Mouse (Mus musculus): ENCODE measurements around the gene Ipo4. TPM values are rescaled to one million over a fixed set of nuclear protein-coding genes. Genes with fewer than 3 reads are reported as not detected.

The Ipo4 gene
- polyA plus RNA-seq, 1 experiment = 2.2 TPM

DNA sequence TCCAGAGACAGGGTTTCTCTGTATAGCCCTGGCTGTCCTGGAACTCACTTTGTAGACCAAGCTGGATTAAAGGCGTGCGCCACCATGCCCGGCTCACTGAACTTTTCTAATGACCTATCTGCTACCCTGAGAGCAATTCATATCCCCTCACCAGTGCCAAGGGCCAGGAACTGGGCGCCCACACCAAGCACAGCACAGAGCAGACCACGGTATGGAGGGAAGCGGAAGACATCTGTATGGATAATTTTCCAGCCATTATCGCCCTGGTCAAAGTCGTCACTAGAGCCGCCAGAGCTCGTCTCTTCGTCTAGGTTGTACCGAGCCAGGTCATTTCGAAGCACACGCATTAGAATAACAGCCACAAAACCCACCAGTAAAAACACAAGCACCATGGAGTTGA, 5.1 kb upstream of the Ipo4 start:
- Histone ChIP-seq H3K4me1 (ENCODE audit: control insufficient read depth) (peaks cover 59% of the 10 kb centered on the region), H3K36me3 (ENCODE audit: control insufficient read depth) (peaks cover 72% of the 10 kb centered on the region)
- TF ChIP-seq GATA1 (IDR thresholded peaks at IDR 0.05; ENCODE audit: low read length) (no peak), TAL1 (IDR thresholded peaks at IDR 0.05; ENCODE audit: low read length) (no peak)

GRCm38 (mm10) chr14:55637795-55638194, 2.0 kb upstream of the Ipo4 start, which contains the start of gene Gm49378:
Gene Gm49378, minus strand, starts transcription at chr14:55637895.
- H3K4me1 ChIP-seq (ENCODE audit: control insufficient read depth) = peaks cover 60% of the 10 kb centered on the region
- H3K36me3 ChIP-seq (ENCODE audit: control insufficient read depth) = peaks cover 90% of the 10 kb centered on the region
- H3K27me3 ChIP-seq (ENCODE audit: control insufficient read depth) = no peaks in the 10 kb centered on the region
- H3K9me3 ChIP-seq (ENCODE audit: control insufficient read depth, low read length) = no peaks in the 10 kb centered on the region
- H3K4me3 ChIP-seq (replicated peaks) = no peak within 1 kb of the TSS
- TF ChIP-seq GATA1 (IDR thresholded peaks at IDR 0.05; ENCODE audit: low read length) = no peak

More for the DNA sequence above, 5.1 kb upstream of the Ipo4 start:
- no peaks in the 10 kb centered on the region for H3K27me3 ChIP-seq (ENCODE audit: control insufficient read depth)
- no peak overlapping the region for H3K4me3 ChIP-seq (replicated peaks)
- no peaks in the 10 kb centered on the region for H3K9me3 ChIP-seq (ENCODE audit: control insufficient read depth, low read length)

GRCm38 (mm10) chr14:55634874-55635522, 759 bp downstream of the Ipo4 start:
- H3K36me3 ChIP-seq (ENCODE audit: control insufficient read depth) = peaks cover 96% of the 10 kb centered on the region
- TF ChIP-seq TAL1 (IDR thresholded peaks at IDR 0.05; ENCODE audit: low read length) = no peak
- no peak for TF ChIP-seq GATA1 (IDR thresholded peaks at IDR 0.05; ENCODE audit: low read length)

GRCm38 (mm10) chr14:55629312-55629711, 6.4 kb downstream of the Ipo4 start:
- Histone ChIP-seq H3K9me3 (ENCODE audit: control insufficient read depth, low read length) (no peaks in the 10 kb centered on the region), H3K27me3 (ENCODE audit: control insufficient read depth) (no peaks in the 10 kb centered on the region), H3K36me3 (ENCODE audit: control insufficient read depth) (peaks cover 100% of the 10 kb centered on the region), H3K4me3 (replicated peaks) (no peak overlapping the region), H3K4me1 (ENCODE audit: control insufficient read depth) (peaks cover 29% of the 10 kb centered on the region)
- TF ChIP-seq GATA1 (IDR thresholded peaks at IDR 0.05; ENCODE audit: low read length) = no peak
- no peak for TF ChIP-seq TAL1 (IDR thresholded peaks at IDR 0.05; ENCODE audit: low read length)

More at GRCm38 (mm10) chr14:55634874-55635522, 759 bp downstream of the Ipo4 start:
- H3K9me3 ChIP-seq (ENCODE audit: control insufficient read depth, low read length) = no peaks in the 10 kb centered on the region
- H3K27me3 ChIP-seq (ENCODE audit: control insufficient read depth) = no peaks in the 10 kb centered on the region
- H3K4me3 ChIP-seq (replicated peaks) = peak overlapping the region; percentile 71
- peaks cover 38% of the 10 kb centered on the region for H3K4me1 ChIP-seq (ENCODE audit: control insufficient read depth)

GRCm38 (mm10) chr14:55628077-55628827, 7.5 kb downstream of the Ipo4 start:
- no peak for TF ChIP-seq GATA1 (IDR thresholded peaks at IDR 0.05; ENCODE audit: low read length)
- no peak for TF ChIP-seq TAL1 (IDR thresholded peaks at IDR 0.05; ENCODE audit: low read length)
- Histone ChIP-seq H3K4me3 (replicated peaks) (no peak overlapping the region), H3K27me3 (ENCODE audit: control insufficient read depth) (no peaks in the 10 kb centered on the region), H3K9me3 (ENCODE audit: control insufficient read depth, low read length) (no peaks in the 10 kb centered on the region), H3K36me3 (ENCODE audit: control insufficient read depth) (peaks cover 94% of the 10 kb centered on the region), H3K4me1 (ENCODE audit: control insufficient read depth) (peaks cover 26% of the 10 kb centered on the region)

- Histone ChIP-seq H3K9me3 (ENCODE audit: control insufficient read depth, low read length) (no peaks in the 10 kb centered on the region), H3K4me3 (replicated peaks) (peak overlapping the region; percentile 23), H3K4me1 (ENCODE audit: control insufficient read depth) (peaks cover 64% of the 10 kb centered on the region), H3K36me3 (ENCODE audit: control insufficient read depth) (peaks cover 2% of the 10 kb centered on the region), H3K27me3 (ENCODE audit: control insufficient read depth) (no peaks in the 10 kb centered on the region)
- TF ChIP-seq TAL1 (IDR thresholded peaks at IDR 0.05; ENCODE audit: low read length) = no peak
- peak; percentile 69 for TF ChIP-seq GATA1 (IDR thresholded peaks at IDR 0.05; ENCODE audit: low read length)
These were observed 17.1 kb downstream of the Ipo4 start for GRCm38 (mm10) chr14:55618486-55619195.

- peaks cover 71% of the 10 kb centered on the region for H3K4me1 ChIP-seq (ENCODE audit: control insufficient read depth)
- peak within 1 kb of the TSS; percentile 23 for H3K4me3 ChIP-seq (replicated peaks)
- H3K36me3 ChIP-seq (ENCODE audit: control insufficient read depth) = no peaks in the 10 kb centered on the region; the same call in 1 of the 2 replicates
- no peaks in the 10 kb centered on the region for H3K9me3 ChIP-seq (ENCODE audit: control insufficient read depth, low read length)
- no peaks in the 10 kb centered on the region for H3K27me3 ChIP-seq (ENCODE audit: control insufficient read depth)
- TF ChIP-seq GATA1 (IDR thresholded peaks at IDR 0.05; ENCODE audit: low read length) = no peak
- no peak for TF ChIP-seq TAL1 (IDR thresholded peaks at IDR 0.05; ENCODE audit: low read length)
These were observed 17.9 kb downstream of the Ipo4 start, which contains the start of gene Rec8 for GRCm38 (mm10) chr14:55617822-55618221. Gene Rec8, plus strand, starts transcription at chr14:55618037.

DNA sequence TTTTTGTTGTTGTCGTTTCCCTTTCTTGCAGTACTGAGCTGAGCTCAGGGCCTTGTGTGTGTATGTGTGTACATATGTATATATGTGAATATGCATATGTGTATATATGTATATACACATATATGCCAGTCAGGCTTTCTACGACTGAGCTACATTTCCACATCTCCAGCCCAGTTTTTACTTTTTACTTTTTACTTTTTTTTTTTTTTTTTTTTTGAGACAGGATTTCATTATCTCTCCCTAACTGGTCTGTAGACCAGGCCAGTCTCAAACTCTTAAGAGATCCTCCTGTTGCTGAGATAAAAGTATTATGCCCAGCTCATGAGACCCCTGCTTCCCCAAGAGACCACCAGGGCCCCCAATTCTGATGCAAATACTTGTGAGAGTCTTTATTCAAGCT, 18.9 kb downstream of the Ipo4 start:
- Histone ChIP-seq H3K9me3 (ENCODE audit: control insufficient read depth, low read length) (no peaks in the 10 kb centered on the region), H3K27me3 (ENCODE audit: control insufficient read depth) (no peaks in the 10 kb centered on the region), H3K4me1 (ENCODE audit: control insufficient read depth) (peaks cover 66% of the 10 kb centered on the region), H3K36me3 (ENCODE audit: control insufficient read depth) (no peaks in the 10 kb centered on the region), H3K4me3 (replicated peaks) (no peak overlapping the region)
- TF ChIP-seq TAL1 (IDR thresholded peaks at IDR 0.05; ENCODE audit: low read length) (no peak), GATA1 (IDR thresholded peaks at IDR 0.05; ENCODE audit: low read length) (no peak)

DNA sequence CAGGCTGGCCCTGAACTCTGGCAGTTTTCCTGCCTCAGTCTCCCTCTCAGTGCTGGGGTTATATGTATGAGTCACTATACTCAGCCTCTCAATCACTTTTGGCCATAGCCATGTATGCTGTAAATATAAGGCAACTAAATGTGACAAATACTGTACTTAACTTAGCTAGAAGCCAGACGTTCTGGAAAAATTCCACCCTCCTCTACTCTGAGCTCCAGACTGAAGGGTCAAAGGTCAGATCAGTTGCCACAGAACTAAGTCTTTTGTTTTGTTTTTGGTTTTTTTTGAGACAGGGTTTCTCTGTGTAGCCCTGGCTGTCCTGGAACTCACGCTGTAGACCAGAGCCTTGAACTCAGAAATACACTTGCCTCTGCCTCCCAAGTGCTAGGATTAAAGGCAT, 19.9 kb downstream of the Ipo4 start:
- no peaks in the 10 kb centered on the region for H3K27me3 ChIP-seq (ENCODE audit: control insufficient read depth)
- no peak for TF ChIP-seq GATA1 (IDR thresholded peaks at IDR 0.05; ENCODE audit: low read length)
- TF ChIP-seq TAL1 (IDR thresholded peaks at IDR 0.05; ENCODE audit: low read length) = no peak
- no peaks in the 10 kb centered on the region for H3K9me3 ChIP-seq (ENCODE audit: control insufficient read depth, low read length)
- peaks cover 3% of the 10 kb centered on the region for H3K36me3 ChIP-seq (ENCODE audit: control insufficient read depth)
- peaks cover 64% of the 10 kb centered on the region for H3K4me1 ChIP-seq (ENCODE audit: control insufficient read depth)
- no peak overlapping the region for H3K4me3 ChIP-seq (replicated peaks)
